Mouse (Mus musculus) liver, adult 2 months (tissue): ENCODE measurements around the gene Commd9.
A peak's percentile ranks its signal among the peaks of the same experiment; 100 is the strongest.

ENCODE experiments used
- CTCF ChIP-seq: fragments of 200-500 bp; IDR thresholded peaks from 2 replicates; pipeline ENCODE4 v1.5.1; 2011; ENCODE audit warnings: low read depth, low read length, control low read depth
- POLR2A ChIP-seq: fragments of 200-500 bp; IDR thresholded peaks from 2 replicates; pipeline ENCODE4 v1.6.1; 2011; ENCODE audit warnings: low read length, control low read depth; ENCODE audit not compliant: insufficient read depth; ENCODE audit errors: extremely low read depth

DNA sequence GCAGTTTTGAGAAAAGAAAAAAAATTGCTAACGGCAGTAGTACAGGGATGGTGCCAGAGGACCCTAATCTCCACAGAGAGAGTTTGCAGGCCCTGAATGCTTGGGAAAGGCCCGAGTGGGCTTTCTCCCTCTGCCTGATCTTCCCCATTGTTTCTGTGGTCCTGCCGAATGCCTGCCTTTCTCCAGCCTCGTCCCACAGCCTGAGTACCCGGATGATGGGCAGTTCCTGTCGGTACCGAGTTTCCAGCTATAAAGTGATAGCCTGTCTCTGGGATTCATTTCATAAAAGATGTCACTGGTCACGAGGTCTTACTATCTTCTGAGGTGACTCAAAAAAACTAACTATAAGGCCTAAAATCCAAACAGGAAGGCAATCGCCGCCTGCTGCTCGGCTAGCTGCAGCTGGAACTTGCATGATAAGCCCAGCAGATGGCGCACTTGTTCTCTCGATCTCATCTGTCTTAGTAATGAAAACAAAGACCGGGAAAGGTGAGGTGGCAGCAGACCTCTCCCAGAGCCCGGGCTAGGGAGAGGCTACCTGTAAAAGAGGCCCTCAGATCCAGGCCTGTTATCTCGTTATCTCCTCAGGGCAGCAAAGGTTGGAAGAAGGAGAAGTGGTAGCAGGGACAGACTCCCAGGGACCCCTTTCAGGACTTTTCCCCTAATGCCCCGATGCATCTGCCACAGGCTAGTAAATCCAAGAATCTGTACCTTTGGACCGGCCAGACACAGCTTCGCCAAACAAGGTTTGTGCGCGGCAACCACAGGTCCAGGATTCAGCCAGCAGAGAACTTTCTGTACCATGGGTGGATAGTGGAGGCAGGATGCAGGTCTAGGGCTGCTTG is 19.7 kb downstream of the Commd9 start:
- peak; percentile 89 for TF ChIP-seq CTCF
- TF ChIP-seq POLR2A = no peak
